Mouse (Mus musculus): Measurements from ENCODE around the gene Tent5b.

- TF ChIP-seq HCFC1 (IDR thresholded peaks at IDR 0.05; ENCODE audit: borderline replicate concordance, insufficient read depth, low read length) (no peak), ZC3H11A (IDR thresholded peaks at IDR 0.05; ENCODE audit: borderline replicate concordance, low read depth, low read length) (no peak), MAFK (IDR thresholded peaks at IDR 0.05; ENCODE audit: insufficient read depth, low read depth, low read length) (no peak), ZNF384 (IDR thresholded peaks at IDR 0.05; ENCODE audit: low read depth, low read length) (no peak)
Observed at GRCm38 (mm10) chr4:133431508-133431907, 48.4 kb upstream of the Tent5b start.

Data from ES-E14 (cell line).